Mouse (Mus musculus): Measurements from ENCODE around the gene Runx2. TPM values are rescaled to one million over a fixed set of nuclear protein-coding genes. Genes with fewer than 3 reads are reported as not detected.

Runx2 gene
- polyA plus RNA-seq, 1 experiment from 2014 or later = 10.1 TPM

DNA sequence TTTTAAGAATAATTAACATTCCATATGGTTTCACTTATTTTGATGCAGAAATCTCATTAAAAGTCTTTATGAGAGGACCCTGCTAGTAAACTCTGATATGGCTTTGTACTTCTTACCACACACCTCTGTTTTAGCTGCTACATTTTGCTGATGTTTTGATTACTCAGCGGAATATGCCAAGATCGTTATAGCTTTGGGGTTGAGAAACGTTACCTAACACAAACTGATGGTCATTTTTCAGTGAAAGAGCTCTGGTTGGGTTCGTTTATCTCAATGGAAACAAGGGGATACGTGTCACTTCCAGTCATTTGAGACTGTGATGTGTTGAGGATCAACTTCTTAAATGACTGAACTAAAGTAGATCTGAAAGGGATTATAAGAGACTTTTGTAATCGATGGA is 203.8 kb downstream of the Runx2 start:
- ATAC-seq (replicated peaks; ENCODE audit: insufficient number of reproducible peaks, low FRiP score, low TSS enrichment, low read depth) (no peak), DNase-seq (ENCODE audit: low spot score) (no peak)
- Histone ChIP-seq H3K36me3 (replicated peaks; ENCODE audit: control insufficient read depth, insufficient read depth, low read depth, low read length) (no peaks in the 10 kb centered on the region), H3K9me3 (replicated peaks; ENCODE audit: control insufficient read depth, low read length) (no peaks in the 10 kb centered on the region), H3K27me3 (ENCODE audit: control insufficient read depth, insufficient read depth, low read length) (no peaks in the 10 kb centered on the region), H3K9ac (replicated peaks; ENCODE audit: low read length) (no peak overlapping the region), H3K27ac (replicated peaks; ENCODE audit: low read depth, low read length) (no peak overlapping the region), H3K4me2 (ENCODE audit: low read depth, low read length) (no peak overlapping the region), H3K4me1 (ENCODE audit: control insufficient read depth, insufficient read depth, low read length) (no peaks in the 10 kb centered on the region), H3K4me3 (ENCODE audit: low read depth, low read length) (no peak overlapping the region)
- 58% methylated on average over 6 of the region's 6 CpGs for WGBS

DNA sequence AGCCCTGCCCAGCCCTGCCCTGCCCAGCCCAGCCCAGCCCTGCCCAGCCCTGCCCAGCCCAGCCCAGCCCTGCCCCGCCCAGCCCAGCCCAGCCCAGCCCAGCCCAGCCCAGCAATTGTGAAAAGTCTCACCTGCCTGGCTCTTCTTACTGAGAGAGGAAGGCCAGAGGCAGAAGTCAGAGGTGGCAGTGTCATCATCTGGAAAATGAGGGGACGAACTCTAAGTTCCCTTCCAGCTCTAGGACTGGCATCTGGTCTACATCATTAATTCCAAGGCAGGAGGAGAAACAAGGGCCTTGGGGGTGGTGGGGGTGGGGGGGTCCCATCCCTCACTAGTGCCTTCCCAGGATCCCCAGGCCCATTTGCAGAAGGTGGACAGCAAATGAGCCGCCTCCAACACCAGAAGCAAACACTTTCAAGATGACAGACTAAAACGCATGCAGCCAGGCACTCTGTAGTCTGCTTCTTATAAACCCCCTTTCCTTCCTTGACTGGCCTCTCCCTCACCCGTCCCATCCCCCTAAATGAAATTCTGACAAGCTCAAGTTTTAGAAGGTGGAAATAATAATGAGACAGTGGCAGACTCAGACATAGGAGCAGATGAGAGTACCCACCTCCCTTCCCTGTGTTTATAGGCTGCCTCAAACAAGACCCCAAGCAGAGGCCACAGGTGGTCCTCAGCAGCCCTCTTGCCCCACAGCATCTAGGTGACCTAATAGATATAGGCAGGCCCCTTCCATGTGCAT is 204.5 kb downstream of the Runx2 start:
- H3K4me3 ChIP-seq (ENCODE audit: low read depth, low read length) = no peak overlapping the region
- WGBS = 32% methylated on average over 5 of the region's 5 CpGs
- 0 out of 2 replicates have a peak, but pooled peaks have one; percentile 35 for ATAC-seq (replicated peaks; ENCODE audit: insufficient number of reproducible peaks, low FRiP score, low TSS enrichment, low read depth)

DNA sequence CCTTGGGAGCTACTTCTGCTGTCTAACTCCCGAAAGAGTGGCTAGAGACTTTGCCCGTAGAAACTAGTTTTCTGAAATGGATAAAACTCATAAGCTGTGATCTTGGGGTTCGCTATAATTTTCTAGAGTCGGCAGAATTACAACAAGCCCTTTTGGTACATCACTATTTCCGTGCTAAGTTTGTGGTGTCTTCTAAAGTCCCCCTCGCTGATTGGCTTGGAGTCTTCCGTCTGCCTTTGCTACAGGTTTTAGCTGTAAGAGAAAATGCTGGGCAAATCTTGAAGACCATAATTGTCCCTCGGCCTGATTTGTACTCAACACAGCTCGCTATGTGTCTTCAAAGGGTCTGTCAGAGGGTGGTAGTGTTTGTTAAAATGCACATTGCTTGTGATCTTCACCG is 205.2 kb downstream of the Runx2 start:
- H3K27ac ChIP-seq (replicated peaks; ENCODE audit: low read depth, low read length) = no peak overlapping the region
- 82% methylated on average over 10 of the region's 10 CpGs for WGBS
- H3K27me3 ChIP-seq (ENCODE audit: control insufficient read depth, insufficient read depth, low read length) = no peaks in the 10 kb centered on the region
- H3K4me2 ChIP-seq (ENCODE audit: low read depth, low read length) = no peak overlapping the region
- no peaks in the 10 kb centered on the region for H3K9me3 ChIP-seq (replicated peaks; ENCODE audit: control insufficient read depth, low read length)
- no peak for DNase-seq (ENCODE audit: low spot score)
- no peaks in the 10 kb centered on the region for H3K36me3 ChIP-seq (replicated peaks; ENCODE audit: control insufficient read depth, insufficient read depth, low read depth, low read length)
- no peak overlapping the region for H3K9ac ChIP-seq (replicated peaks; ENCODE audit: low read length)
- no peak overlapping the region for H3K4me3 ChIP-seq (ENCODE audit: low read depth, low read length)
- ATAC-seq (replicated peaks; ENCODE audit: insufficient number of reproducible peaks, low FRiP score, low TSS enrichment, low read depth) = no peak
- H3K4me1 ChIP-seq (ENCODE audit: control insufficient read depth, insufficient read depth, low read length) = no peaks in the 10 kb centered on the region

More for the DNA sequence above, 204.5 kb downstream of the Runx2 start:
- peak; percentile 42 for DNase-seq (ENCODE audit: low spot score)
- H3K9me3 ChIP-seq (replicated peaks; ENCODE audit: control insufficient read depth, low read length) = no peaks in the 10 kb centered on the region
- H3K27me3 ChIP-seq (ENCODE audit: control insufficient read depth, insufficient read depth, low read length) = no peaks in the 10 kb centered on the region
- no peaks in the 10 kb centered on the region for H3K36me3 ChIP-seq (replicated peaks; ENCODE audit: control insufficient read depth, insufficient read depth, low read depth, low read length)
- no peak overlapping the region for H3K4me2 ChIP-seq (ENCODE audit: low read depth, low read length)
- no peak overlapping the region for H3K9ac ChIP-seq (replicated peaks; ENCODE audit: low read length)
- no peaks in the 10 kb centered on the region for H3K4me1 ChIP-seq (ENCODE audit: control insufficient read depth, insufficient read depth, low read length)
- no peak overlapping the region for H3K27ac ChIP-seq (replicated peaks; ENCODE audit: low read depth, low read length)

DNA sequence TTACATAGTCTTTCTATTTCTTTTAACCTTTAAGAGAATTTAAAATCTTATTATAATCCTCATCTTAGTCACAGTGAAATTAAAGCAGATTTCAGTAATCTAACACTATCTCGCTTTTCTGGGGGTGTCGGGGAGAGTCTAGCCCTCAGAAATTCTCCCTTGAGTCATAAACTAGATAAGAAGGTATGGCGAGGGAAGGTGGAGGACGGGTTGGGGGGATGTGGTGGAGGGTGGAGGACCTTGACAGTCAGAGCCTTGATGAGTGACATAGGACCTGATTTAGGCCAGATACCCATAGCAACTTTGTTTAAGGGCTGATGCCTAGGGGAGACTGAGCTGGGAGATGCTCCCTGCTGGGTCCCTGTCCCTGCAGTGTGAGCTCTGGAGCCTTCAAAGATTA is 205.7 kb downstream of the Runx2 start:
- Histone ChIP-seq H3K9ac (replicated peaks; ENCODE audit: low read length) (no peak overlapping the region), H3K4me3 (ENCODE audit: low read depth, low read length) (no peak overlapping the region), H3K27me3 (ENCODE audit: control insufficient read depth, insufficient read depth, low read length) (no peaks in the 10 kb centered on the region), H3K4me2 (ENCODE audit: low read depth, low read length) (no peak overlapping the region), H3K9me3 (replicated peaks; ENCODE audit: control insufficient read depth, low read length) (no peaks in the 10 kb centered on the region), H3K4me1 (ENCODE audit: control insufficient read depth, insufficient read depth, low read length) (no peaks in the 10 kb centered on the region), H3K36me3 (replicated peaks; ENCODE audit: control insufficient read depth, insufficient read depth, low read depth, low read length) (no peaks in the 10 kb centered on the region), H3K27ac (replicated peaks; ENCODE audit: low read depth, low read length) (no peak overlapping the region)
- no peak for DNase-seq (ENCODE audit: low spot score)
- ATAC-seq (replicated peaks; ENCODE audit: insufficient number of reproducible peaks, low FRiP score, low TSS enrichment, low read depth) = no peak
- WGBS = 83% methylated on average over 4 of the region's 4 CpGs

DNA sequence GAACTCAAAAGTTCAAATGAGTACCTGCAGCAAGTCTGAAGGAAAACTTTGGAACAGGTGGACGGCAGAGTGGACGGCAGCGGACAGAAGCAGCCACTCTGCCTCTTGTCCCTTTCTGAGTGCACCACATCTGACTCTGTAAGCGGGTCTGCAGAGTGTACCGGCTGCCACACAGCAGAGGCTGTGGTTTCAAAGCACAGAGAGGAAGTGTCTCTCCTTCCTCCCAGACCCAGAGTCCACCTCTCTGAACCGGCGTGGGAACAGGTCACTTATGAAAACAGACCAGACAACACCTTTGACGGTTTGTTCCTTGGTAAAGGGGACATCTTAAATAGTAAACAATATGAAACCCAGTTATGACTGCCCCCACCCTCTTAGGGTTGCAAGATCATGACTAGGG is 207.2 kb downstream of the Runx2 start:
- H3K4me1 ChIP-seq (ENCODE audit: control insufficient read depth, insufficient read depth, low read length) = no peaks in the 10 kb centered on the region
- no peak for DNase-seq (ENCODE audit: low spot score)
- H3K27me3 ChIP-seq (ENCODE audit: control insufficient read depth, insufficient read depth, low read length) = no peaks in the 10 kb centered on the region
- H3K9ac ChIP-seq (replicated peaks; ENCODE audit: low read length) = no peak overlapping the region
- H3K36me3 ChIP-seq (replicated peaks; ENCODE audit: control insufficient read depth, insufficient read depth, low read depth, low read length) = no peaks in the 10 kb centered on the region
- WGBS = 92% methylated on average over 8 of the region's 8 CpGs
- H3K27ac ChIP-seq (replicated peaks; ENCODE audit: low read depth, low read length) = no peak overlapping the region
- no peak overlapping the region for H3K4me2 ChIP-seq (ENCODE audit: low read depth, low read length)
- H3K9me3 ChIP-seq (replicated peaks; ENCODE audit: control insufficient read depth, low read length) = no peaks in the 10 kb centered on the region
- no peak overlapping the region for H3K4me3 ChIP-seq (ENCODE audit: low read depth, low read length)
- no peak for ATAC-seq (replicated peaks; ENCODE audit: insufficient number of reproducible peaks, low FRiP score, low TSS enrichment, low read depth)

DNA sequence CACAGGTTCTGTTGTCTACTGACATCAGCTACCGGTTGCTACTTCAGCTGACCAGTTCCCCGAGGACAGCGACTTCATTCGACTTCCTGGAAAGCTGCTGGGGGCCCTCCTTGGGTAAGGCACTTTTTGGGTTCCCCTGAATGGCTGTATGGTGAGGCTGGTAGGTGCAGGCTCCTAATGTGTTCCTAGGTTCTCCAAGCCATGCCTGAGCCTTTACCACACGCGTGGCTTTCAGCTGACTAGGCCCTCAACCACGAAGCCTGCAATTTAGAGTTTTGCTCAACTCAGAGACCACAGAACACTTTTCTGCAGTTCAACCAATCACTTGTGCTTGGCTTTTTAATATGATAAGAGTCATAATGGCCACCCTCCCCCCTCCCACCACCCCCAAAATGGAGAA is 208.4 kb downstream of the Runx2 start:
- Histone ChIP-seq H3K36me3 (replicated peaks; ENCODE audit: control insufficient read depth, insufficient read depth, low read depth, low read length) (no peaks in the 10 kb centered on the region), H3K9ac (replicated peaks; ENCODE audit: low read length) (no peak overlapping the region), H3K27ac (replicated peaks; ENCODE audit: low read depth, low read length) (no peak overlapping the region), H3K4me3 (ENCODE audit: low read depth, low read length) (no peak overlapping the region), H3K4me2 (ENCODE audit: low read depth, low read length) (no peak overlapping the region), H3K4me1 (ENCODE audit: control insufficient read depth, insufficient read depth, low read length) (no peaks in the 10 kb centered on the region), H3K9me3 (replicated peaks; ENCODE audit: control insufficient read depth, low read length) (no peaks in the 10 kb centered on the region), H3K27me3 (ENCODE audit: control insufficient read depth, insufficient read depth, low read length) (no peaks in the 10 kb centered on the region)
- 87% methylated on average over 7 of the region's 7 CpGs for WGBS
- DNase-seq (ENCODE audit: low spot score) (no peak), ATAC-seq (replicated peaks; ENCODE audit: insufficient number of reproducible peaks, low FRiP score, low TSS enrichment, low read depth) (no peak)

DNA sequence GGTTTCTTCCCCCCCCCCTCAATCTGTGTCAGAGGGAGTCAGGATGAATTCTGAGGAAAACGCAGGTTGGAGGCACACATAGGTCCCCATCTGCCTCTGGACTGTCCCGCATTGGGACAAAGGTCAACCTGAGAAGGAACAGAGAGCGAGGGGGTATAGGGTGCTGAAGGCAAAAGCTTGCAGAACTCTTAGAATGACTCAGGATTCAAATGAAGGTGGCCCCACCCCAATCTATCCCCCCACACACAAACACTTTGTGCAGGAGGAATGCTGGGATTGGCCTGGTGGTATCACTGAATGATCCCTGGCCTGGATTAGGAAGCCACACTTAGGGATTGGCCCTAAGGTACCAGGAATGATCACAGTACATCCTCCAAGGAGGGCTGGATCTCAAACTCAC is 208.8 kb downstream of the Runx2 start:
- no peak for ATAC-seq (replicated peaks; ENCODE audit: insufficient number of reproducible peaks, low FRiP score, low TSS enrichment, low read depth)
- H3K9me3 ChIP-seq (replicated peaks; ENCODE audit: control insufficient read depth, low read length) = no peaks in the 10 kb centered on the region
- no peaks in the 10 kb centered on the region for H3K27me3 ChIP-seq (ENCODE audit: control insufficient read depth, insufficient read depth, low read length)
- no peaks in the 10 kb centered on the region for H3K36me3 ChIP-seq (replicated peaks; ENCODE audit: control insufficient read depth, insufficient read depth, low read depth, low read length)
- DNase-seq (ENCODE audit: low spot score) = no peak
- no peak overlapping the region for H3K4me3 ChIP-seq (ENCODE audit: low read depth, low read length)
- H3K27ac ChIP-seq (replicated peaks; ENCODE audit: low read depth, low read length) = no peak overlapping the region
- no peaks in the 10 kb centered on the region for H3K4me1 ChIP-seq (ENCODE audit: control insufficient read depth, insufficient read depth, low read length)
- H3K9ac ChIP-seq (replicated peaks; ENCODE audit: low read length) = no peak overlapping the region
- WGBS = 90% methylated on average over 3 of the region's 3 CpGs
- no peak overlapping the region for H3K4me2 ChIP-seq (ENCODE audit: low read depth, low read length)

DNA sequence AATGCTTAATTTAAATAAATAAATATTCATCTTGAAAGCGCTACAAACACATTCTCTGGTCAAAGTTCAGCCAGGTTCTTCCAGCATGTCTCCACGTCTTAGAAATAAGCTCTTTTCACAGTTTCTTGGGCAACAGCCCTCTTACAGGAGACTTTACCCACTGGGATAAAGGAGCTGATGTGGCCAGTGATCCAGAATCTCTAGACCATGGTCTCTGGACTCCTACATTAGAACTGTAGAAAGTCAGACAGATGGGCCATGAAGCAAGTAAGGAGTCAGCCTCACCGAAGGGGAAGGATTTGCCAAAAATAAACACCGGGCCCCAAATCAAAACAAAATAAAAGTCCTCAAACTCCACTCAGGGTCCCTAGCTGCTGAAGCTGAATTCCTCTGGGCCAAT is 211.4 kb downstream of the Runx2 start:
- Histone ChIP-seq H3K27me3 (ENCODE audit: control insufficient read depth, insufficient read depth, low read length) (no peaks in the 10 kb centered on the region), H3K4me2 (ENCODE audit: low read depth, low read length) (no peak overlapping the region), H3K27ac (replicated peaks; ENCODE audit: low read depth, low read length) (no peak overlapping the region), H3K9ac (replicated peaks; ENCODE audit: low read length) (no peak overlapping the region), H3K36me3 (replicated peaks; ENCODE audit: control insufficient read depth, insufficient read depth, low read depth, low read length) (no peaks in the 10 kb centered on the region), H3K4me1 (ENCODE audit: control insufficient read depth, insufficient read depth, low read length) (no peaks in the 10 kb centered on the region), H3K4me3 (ENCODE audit: low read depth, low read length) (no peak overlapping the region), H3K9me3 (replicated peaks; ENCODE audit: control insufficient read depth, low read length) (no peaks in the 10 kb centered on the region)
- 82% methylated on average over 4 of the region's 4 CpGs for WGBS
- DNase-seq (ENCODE audit: low spot score) = no peak
- ATAC-seq (replicated peaks; ENCODE audit: insufficient number of reproducible peaks, low FRiP score, low TSS enrichment, low read depth) = no peak
